Mouse (Mus musculus): ENCODE data around the gene Phgr1. TPM values are rescaled to one million over a fixed set of nuclear protein-coding genes. Genes with fewer than 3 reads are reported as not detected.

Phgr1 gene
- 3.3 and 4.9 TPM in 2 replicates for polyA plus RNA-seq (2012; rRNA removed)

DNA sequence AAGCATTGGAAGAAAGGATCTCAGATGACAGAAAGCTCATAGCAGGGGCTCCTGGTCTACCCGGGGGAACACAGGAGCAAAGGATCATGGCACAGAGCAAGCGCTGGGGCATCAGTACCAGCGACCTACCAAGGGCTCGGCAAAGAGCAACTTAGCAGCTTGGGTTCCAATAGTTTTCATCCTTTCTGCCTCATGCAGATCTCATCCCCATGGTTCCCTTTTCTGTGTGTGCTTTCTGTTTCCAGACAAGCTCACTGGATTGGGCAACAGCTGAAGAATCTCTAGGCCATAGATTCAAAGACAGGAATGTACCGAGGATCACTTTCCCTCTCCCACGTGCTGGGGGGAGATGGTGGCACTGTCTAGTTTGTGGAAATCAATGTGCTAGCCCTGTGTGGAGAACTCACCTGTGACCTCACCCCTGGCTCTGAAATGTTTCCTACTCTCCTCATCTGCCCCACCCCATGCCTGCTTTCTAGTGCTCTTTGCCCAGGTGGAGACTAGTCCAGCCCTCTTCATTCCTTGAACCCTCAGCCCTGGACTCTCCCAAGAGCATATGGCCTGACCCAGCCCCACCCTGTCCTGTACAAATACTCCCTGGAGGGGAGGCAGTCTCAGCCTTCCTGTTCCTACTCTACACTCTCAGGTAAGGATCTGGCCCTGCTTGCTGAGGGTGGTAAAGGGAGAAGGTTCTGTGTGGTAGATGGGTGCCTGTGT lies at the start of gene Phgr1:
Gene Phgr1, plus strand, starts transcription at position 612 of the 717 bp plus-strand sequence.
- no peaks in the 10 kb centered on the region for H3K27me3 ChIP-seq (ENCODE audit: control insufficient read depth, insufficient read depth, low read length)
- H3K4me1 ChIP-seq (replicated peaks; ENCODE audit: control insufficient read depth, insufficient read depth, low read length): no peaks in the 10 kb centered on the region
- no peak within 1 kb of the TSS for H3K4me3 ChIP-seq (ENCODE audit: control insufficient read depth, insufficient read depth, low read length)
- TF ChIP-seq POLR2A (IDR thresholded peaks at IDR 0.05; ENCODE audit: control insufficient read depth, extremely low read depth, insufficient read depth, low read length, poor library complexity): no peak
- no peak for TF ChIP-seq CTCF (IDR thresholded peaks at IDR 0.05; ENCODE audit: borderline replicate concordance, control insufficient read depth, extremely low read depth, insufficient read depth, low read length, poor library complexity)
- 92% methylated on average over 6 of the region's 6 CpGs for WGBS
- no peak for DNase-seq
- H3K27ac ChIP-seq (ENCODE audit: control insufficient read depth, insufficient read depth, low read length): no peak within 1 kb of the TSS
- no peaks in the 10 kb centered on the region for H3K36me3 ChIP-seq (ENCODE audit: control insufficient read depth, insufficient read depth, low read length)

- Histone ChIP-seq H3K4me3 (ENCODE audit: control insufficient read depth, insufficient read depth, low read length) (no peak overlapping the region), H3K27ac (ENCODE audit: control insufficient read depth, insufficient read depth, low read length) (no peak overlapping the region), H3K27me3 (ENCODE audit: control insufficient read depth, insufficient read depth, low read length) (no peaks in the 10 kb centered on the region), H3K4me1 (replicated peaks; ENCODE audit: control insufficient read depth, insufficient read depth, low read length) (peaks cover 23% of the 10 kb centered on the region), H3K36me3 (ENCODE audit: control insufficient read depth, insufficient read depth, low read length) (peaks cover 5% of the 10 kb centered on the region)
- 74% methylated on average over 15 of the region's 15 CpGs for WGBS
- no peak for TF ChIP-seq CTCF (IDR thresholded peaks at IDR 0.05; ENCODE audit: borderline replicate concordance, control insufficient read depth, extremely low read depth, insufficient read depth, low read length, poor library complexity)
- TF ChIP-seq POLR2A (IDR thresholded peaks at IDR 0.05; ENCODE audit: control insufficient read depth, extremely low read depth, insufficient read depth, low read length, poor library complexity): no peak
- DNase-seq: no peak
These were observed 48.7 kb upstream of the Phgr1 start for GRCm38 (mm10) chr2:118723693-118724486.

- TF ChIP-seq POLR2A (IDR thresholded peaks at IDR 0.05; ENCODE audit: control insufficient read depth, extremely low read depth, insufficient read depth, low read length, poor library complexity) (no peak), CTCF (IDR thresholded peaks at IDR 0.05; ENCODE audit: borderline replicate concordance, control insufficient read depth, extremely low read depth, insufficient read depth, low read length, poor library complexity) (no peak)
- Histone ChIP-seq H3K27me3 (ENCODE audit: control insufficient read depth, insufficient read depth, low read length) (no peaks in the 10 kb centered on the region), H3K4me1 (replicated peaks; ENCODE audit: control insufficient read depth, insufficient read depth, low read length) (peaks cover 37% of the 10 kb centered on the region), H3K4me3 (ENCODE audit: control insufficient read depth, insufficient read depth, low read length) (no peak overlapping the region), H3K36me3 (ENCODE audit: control insufficient read depth, insufficient read depth, low read length) (no peaks in the 10 kb centered on the region), H3K27ac (ENCODE audit: control insufficient read depth, insufficient read depth, low read length) (no peak overlapping the region)
- WGBS: 96% methylated on average over 4 of the region's 4 CpGs
- no peak for DNase-seq
These were observed 47.1 kb upstream of the Phgr1 start for GRCm38 (mm10) chr2:118725511-118725910.

GRCm38 (mm10) chr2:118726873-118727272 lies 45.7 kb upstream of the Phgr1 start:
- Histone ChIP-seq H3K4me3 (ENCODE audit: control insufficient read depth, insufficient read depth, low read length) (no peak overlapping the region), H3K27me3 (ENCODE audit: control insufficient read depth, insufficient read depth, low read length) (no peaks in the 10 kb centered on the region), H3K4me1 (replicated peaks; ENCODE audit: control insufficient read depth, insufficient read depth, low read length) (peaks cover 42% of the 10 kb centered on the region), H3K36me3 (ENCODE audit: control insufficient read depth, insufficient read depth, low read length) (no peaks in the 10 kb centered on the region), H3K27ac (ENCODE audit: control insufficient read depth, insufficient read depth, low read length) (no peak overlapping the region)
- DNase-seq: no peak
- WGBS: 93% methylated on average over 2 of the region's 2 CpGs
- TF ChIP-seq POLR2A (IDR thresholded peaks at IDR 0.05; ENCODE audit: control insufficient read depth, extremely low read depth, insufficient read depth, low read length, poor library complexity): no peak
- no peak for TF ChIP-seq CTCF (IDR thresholded peaks at IDR 0.05; ENCODE audit: borderline replicate concordance, control insufficient read depth, extremely low read depth, insufficient read depth, low read length, poor library complexity)

DNA sequence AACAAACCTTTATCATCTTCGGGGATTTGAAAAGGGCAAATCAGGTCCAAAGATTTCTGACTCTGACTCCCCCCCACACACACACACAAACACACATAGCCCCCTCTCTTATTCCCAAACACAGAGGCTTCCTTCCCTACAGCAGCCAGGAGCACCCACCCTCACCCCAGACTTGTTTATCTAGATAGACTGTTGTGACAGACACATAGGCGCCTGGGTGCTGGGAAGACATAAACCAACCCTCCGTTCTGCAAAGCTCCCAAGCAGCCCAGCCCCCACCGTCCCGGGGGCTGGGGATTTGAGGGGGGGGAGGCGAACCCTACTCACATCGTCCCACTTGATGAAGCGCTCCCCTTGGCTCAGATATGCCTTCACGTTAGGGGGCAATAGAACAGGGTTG lies 44.7 kb upstream of the Phgr1 start:
- no peak for DNase-seq
- H3K27ac ChIP-seq (ENCODE audit: control insufficient read depth, insufficient read depth, low read length): peak overlapping the region; percentile 63; the same call in 1 of the 2 replicates

GRCm38 (mm10) chr2:118728337-118728736 lies 44.2 kb upstream of the Phgr1 start, which contains the start of gene Plcb2:
Gene Plcb2, minus strand, starts transcription at chr2:118728438.
- peak within 1 kb of the TSS; percentile 63; the same call in 1 of the 2 replicates for H3K27ac ChIP-seq (ENCODE audit: control insufficient read depth, insufficient read depth, low read length)
- H3K4me3 ChIP-seq (ENCODE audit: control insufficient read depth, insufficient read depth, low read length): peak within 1 kb of the TSS; percentile 89
- WGBS: 3% methylated on average over 7 of the region's 7 CpGs
- TF ChIP-seq POLR2A (IDR thresholded peaks at IDR 0.05; ENCODE audit: control insufficient read depth, extremely low read depth, insufficient read depth, low read length, poor library complexity) (peak; percentile 54; the same call in 1 of the 2 replicates), CTCF (IDR thresholded peaks at IDR 0.05; ENCODE audit: borderline replicate concordance, control insufficient read depth, extremely low read depth, insufficient read depth, low read length, poor library complexity) (no peak)
- H3K27me3 ChIP-seq (ENCODE audit: control insufficient read depth, insufficient read depth, low read length): no peaks in the 10 kb centered on the region
- H3K36me3 ChIP-seq (ENCODE audit: control insufficient read depth, insufficient read depth, low read length): no peaks in the 10 kb centered on the region
- H3K4me1 ChIP-seq (replicated peaks; ENCODE audit: control insufficient read depth, insufficient read depth, low read length): peaks cover 42% of the 10 kb centered on the region
- peak; percentile 76 for DNase-seq

More for the DNA sequence above, 44.7 kb upstream of the Phgr1 start:
- H3K27me3 ChIP-seq (ENCODE audit: control insufficient read depth, insufficient read depth, low read length): no peaks in the 10 kb centered on the region
- H3K4me1 ChIP-seq (replicated peaks; ENCODE audit: control insufficient read depth, insufficient read depth, low read length): peaks cover 42% of the 10 kb centered on the region
- WGBS: 5% methylated on average over 9 of the region's 9 CpGs
- H3K36me3 ChIP-seq (ENCODE audit: control insufficient read depth, insufficient read depth, low read length): no peaks in the 10 kb centered on the region
- H3K4me3 ChIP-seq (ENCODE audit: control insufficient read depth, insufficient read depth, low read length): peak overlapping the region; percentile 89
- TF ChIP-seq CTCF (IDR thresholded peaks at IDR 0.05; ENCODE audit: borderline replicate concordance, control insufficient read depth, extremely low read depth, insufficient read depth, low read length, poor library complexity): no peak
- no peak for TF ChIP-seq POLR2A (IDR thresholded peaks at IDR 0.05; ENCODE audit: control insufficient read depth, extremely low read depth, insufficient read depth, low read length, poor library complexity)
